Mouse (Mus musculus) bone marrow macrophage, adult 2 months (primary cell): Measurements from ENCODE around the gene Cuedc2.

Source experiments
- CTCF ChIP-seq: IDR thresholded peaks from 2 replicates; pipeline ENCODE4 v1.5.1; 2012; ENCODE audit warnings: low read depth, mild to moderate bottlenecking, low read length, moderate library complexity
- POLR2A ChIP-seq: IDR thresholded peaks from 2 replicates; pipeline ENCODE4 v1.6.1; 2012; ENCODE audit warnings: mild to moderate bottlenecking, low read depth, low read length, borderline replicate concordance

GRCm38 (mm10) chr19:46349550-46349949, 11.0 kb upstream of the Cuedc2 start:
- TF ChIP-seq CTCF (no peak), POLR2A (no peak)
